Mouse (Mus musculus) E14TG2a.4 (cell line): ENCODE results near the gene Vegfa.

ENCODE experiments used
- CTCF ChIP-seq: conservative IDR thresholded peaks from 2 replicates; pipeline ENCODE4 v1.5.1; 2014; ENCODE audit warnings: low read length
- POU5F1 ChIP-seq: IDR thresholded peaks from 2 replicates; pipeline ENCODE4 v1.6.1; 2014; ENCODE audit warnings: low read length, borderline replicate concordance

DNA sequence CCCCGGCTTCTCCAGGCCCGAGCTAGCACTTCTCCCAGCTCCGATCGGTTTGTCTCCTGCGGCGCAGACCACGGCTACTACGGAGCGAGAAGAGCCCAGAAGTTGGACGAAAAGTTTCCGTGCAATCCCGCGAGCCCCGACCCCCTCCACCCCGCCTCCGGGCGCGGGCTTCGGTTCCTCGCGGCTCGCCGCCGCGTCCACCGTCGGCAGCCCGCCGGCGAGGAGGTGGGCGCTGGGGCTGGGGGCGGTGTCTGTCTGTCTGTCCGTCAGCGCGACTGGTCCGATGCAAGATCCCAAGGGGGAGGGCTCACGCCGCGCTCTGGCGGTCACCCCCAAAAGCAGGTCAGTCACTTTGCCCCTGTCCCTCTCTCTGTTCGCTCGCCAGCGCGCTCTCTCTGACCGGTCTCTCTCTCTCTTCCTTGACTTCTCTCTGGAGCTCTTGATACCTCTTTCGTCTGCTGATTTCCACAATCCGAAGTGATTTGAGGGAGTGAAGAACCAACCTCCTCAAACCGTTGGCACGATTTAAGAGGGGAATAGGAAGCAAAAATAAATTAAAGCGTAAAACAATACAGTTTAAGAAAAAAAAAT is 453 bp downstream of the Vegfa start:
- no peak for TF ChIP-seq CTCF
- no peak for TF ChIP-seq POU5F1
